Mouse (Mus musculus): ENCODE results near the gene Camkmt.

Camkmt gene

DNA sequence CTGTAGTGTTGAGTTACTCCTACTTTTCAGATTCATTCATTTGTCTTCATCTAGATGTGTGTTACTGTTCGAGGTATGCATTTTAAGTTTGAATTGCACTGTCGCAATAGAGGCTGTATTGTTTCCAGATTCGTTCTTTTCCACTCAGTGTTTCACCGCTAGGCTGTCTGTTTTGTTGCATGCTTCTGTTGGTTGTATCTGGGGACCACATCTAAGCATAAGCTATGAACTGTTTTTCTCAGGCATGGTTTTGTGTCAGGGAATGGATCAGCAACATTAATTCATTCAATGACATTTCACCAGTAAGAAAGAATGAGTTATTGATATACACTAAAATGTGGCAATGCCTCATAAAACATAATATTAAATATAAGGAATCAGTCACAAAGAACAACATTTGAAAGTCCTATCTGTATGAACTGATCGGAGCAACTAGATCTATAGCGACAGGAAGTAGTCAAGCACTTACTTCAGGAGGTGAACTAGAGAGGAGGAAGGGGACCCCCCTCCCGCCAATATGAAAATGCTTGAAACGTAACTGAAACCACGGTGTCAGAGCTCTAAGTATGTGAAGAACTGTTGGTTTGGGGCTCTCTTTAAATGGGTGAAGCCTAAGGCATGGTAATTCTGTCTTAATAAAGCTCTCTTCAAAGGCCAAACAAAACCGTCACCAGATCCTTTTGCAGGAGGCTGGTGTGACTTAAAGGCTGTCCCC lies 80.3 kb downstream of the Camkmt start:
- no peak for DNase-seq (ENCODE audit: low spot score)

DNA sequence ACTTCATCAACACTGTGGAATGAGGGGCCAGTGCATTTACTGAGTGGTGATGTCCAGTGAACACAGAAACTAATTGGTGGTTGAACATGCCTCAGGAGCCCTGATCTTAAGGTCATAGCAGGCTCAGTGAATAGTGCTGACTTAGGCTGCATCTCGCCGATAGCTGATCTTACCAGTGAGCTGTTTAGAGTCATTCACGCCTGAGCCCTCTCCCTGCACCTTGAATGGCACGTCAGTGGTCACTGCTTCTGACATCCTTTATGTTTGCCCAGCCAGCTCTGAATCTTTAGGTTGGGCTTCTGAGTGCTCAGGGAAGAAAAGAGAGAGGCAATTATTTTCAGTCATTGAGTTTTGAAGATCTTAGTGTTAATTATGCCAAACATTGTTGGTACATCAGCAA lies 81.6 kb downstream of the Camkmt start:
- DNase-seq (ENCODE audit: low spot score) = no peak

DNA sequence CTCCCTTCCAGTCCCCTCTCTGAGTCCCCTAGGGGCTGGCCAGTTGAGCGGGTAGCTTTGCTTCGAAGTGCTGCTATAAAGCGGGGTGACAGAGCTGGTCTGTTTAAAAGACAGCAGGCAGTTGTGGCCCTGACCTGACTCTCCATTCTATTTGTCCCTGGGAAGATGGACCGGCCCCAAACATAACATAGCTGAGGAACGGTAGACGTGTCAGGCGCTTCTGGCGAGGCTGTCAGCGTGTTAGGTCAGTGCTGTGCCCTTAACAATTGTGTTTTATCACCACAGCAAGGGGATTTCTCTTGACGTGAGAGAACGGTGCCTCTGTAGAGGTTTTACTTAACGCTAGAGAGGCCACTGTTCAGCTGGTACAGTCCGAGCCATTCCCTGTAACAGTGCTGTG lies 86.9 kb downstream of the Camkmt start:
- no peak for DNase-seq (ENCODE audit: low spot score)

DNA sequence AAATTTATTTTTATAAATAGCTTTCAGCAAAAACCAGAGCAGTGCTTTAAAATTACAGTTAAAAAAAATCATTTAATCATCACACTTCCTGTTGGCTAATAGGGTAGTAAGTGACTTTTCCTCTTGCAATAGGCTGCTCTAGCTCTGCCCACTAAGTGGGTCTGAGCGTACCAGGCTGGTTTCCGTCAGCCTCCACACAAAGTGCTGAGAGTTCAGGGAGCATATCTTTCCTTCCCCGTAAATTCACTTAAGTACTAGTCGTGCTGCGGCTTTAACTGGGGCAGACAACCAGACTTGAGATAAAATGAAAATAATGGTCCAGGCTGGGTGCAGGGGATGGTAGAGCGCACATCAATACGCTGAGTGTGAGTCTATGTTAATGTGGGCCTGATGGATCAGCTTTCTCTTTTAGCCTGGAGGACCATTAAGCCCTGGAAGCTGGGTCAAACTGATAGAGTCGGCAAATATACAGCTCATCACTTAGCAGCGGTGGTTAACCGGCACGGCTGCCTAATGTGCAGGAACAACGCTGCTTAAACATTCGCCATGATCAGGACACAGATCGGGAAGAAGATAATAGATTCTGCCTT lies 90.2 kb downstream of the Camkmt start:
- DNase-seq (ENCODE audit: low spot score) = no peak

DNA sequence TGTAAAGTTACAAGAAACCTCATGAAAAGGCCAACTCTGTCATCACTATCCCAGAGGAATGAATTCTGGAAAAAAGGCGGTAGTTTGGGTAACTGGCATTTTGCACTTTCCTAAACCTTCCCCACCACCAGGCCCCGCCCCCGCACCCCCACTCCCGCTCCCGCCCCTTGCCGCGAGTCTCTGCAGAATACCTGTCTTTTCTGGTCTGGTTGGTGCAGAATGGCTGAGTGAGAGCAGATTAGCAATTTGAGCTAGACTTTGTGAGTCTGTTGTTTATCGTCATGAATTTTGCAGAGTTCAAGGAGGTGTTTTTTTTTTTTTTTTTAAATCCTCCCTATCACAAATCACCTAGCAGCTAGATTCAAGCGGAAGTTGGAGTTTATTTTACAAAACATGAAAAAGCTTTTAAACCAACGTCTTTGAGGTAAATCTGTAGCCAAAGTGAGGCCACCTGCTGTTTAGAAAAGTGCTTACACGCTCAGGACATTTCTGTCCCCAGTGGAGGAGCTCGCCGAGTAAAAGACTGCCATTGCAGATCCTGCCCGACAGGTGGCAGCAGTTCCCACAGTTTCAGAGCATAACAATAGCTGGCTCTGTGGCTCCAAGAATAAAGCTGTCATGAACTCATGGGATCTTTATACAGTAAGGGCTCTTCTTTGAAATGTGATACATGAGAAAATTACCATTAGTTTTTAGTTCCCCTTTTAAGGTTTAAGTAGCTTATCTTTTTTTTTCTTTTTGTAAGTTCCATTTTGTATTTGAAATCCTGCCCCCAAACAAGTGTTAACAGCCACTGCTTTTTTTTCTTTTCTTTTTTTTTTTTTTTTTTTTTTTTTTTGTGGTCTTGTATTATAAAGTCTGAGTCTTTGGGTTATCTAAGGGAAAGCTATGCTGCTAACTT lies 99.1 kb downstream of the Camkmt start:
- peak; percentile 89 for DNase-seq (ENCODE audit: low spot score)

DNA sequence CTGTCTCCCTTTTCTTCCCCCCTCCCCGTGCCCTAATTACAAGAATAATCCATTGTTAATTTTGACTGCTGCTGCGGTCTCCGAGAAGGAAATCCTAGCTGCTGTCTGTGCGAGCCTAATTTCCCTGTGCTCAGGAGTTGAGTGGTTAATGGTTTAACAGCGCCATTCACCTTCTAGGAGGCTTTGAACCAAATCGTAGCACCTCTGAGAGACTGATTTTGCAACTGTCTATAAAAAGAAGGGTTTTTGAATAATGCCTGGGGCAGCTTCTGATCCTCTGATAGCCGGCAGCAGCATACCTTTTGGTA lies 99.7 kb downstream of the Camkmt start:
- DNase-seq (ENCODE audit: low spot score) = no peak

DNA sequence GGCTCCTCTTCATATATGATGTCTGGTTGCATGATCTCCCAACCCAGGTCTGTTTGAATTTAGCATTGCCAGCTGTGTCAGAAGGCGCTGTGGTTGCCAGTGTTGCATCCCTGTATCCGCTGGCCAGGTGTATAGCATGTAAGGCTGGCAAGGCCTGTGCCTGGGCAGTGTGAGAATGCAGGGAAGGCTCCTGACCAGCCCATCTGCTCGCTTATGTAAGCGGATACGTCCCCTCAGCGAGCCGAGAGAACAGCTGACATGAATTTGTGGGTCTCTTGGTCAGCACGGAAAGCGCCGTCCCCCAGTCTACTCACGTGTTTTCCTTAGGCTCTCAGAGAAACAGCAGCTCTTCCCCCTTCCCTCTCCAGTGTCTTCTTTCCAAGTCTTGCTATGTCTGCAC lies 102.9 kb downstream of the Camkmt start:
- DNase-seq (ENCODE audit: low spot score) = no peak

DNA sequence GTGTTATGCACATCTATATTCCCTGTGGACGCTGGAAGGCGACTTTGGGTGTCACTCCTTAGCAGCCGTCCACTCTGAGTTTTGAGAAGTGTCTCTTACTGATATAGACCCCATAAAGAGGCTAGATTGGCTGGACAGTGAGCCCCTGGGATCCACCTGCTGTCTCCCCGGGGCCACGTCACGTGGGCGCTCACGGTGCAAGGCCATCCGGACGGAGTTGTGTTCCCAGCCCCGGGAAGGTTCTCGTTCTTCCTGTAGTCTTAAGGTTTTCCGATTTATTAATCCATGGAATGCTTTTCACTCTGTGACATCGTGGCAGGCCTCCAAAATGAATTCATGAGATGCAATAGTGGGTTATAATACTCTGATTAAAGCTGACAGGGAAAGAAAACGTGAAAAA lies 108.4 kb downstream of the Camkmt start:
- DNase-seq (ENCODE audit: low spot score) = no peak

DNA sequence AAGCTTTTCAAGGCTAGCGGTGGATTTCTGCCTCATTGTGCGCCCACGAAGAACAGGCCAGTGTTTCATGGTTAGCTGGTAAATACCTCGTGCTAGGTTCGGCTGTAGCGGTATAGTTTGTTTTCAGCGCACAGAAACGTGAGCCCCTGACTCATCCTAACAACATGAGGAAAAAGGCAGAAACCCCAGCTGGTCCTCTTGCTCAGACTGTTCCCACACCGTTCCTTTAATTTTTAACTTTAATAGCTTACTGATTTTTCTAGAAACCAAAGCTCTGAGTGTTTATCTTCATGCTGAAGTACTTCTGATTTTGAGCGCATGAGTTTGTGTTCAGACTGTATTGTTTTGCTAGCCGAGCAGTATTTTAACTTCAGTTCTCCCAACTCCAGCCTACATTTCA lies 109.0 kb downstream of the Camkmt start:
- no peak for DNase-seq (ENCODE audit: low spot score)

DNA sequence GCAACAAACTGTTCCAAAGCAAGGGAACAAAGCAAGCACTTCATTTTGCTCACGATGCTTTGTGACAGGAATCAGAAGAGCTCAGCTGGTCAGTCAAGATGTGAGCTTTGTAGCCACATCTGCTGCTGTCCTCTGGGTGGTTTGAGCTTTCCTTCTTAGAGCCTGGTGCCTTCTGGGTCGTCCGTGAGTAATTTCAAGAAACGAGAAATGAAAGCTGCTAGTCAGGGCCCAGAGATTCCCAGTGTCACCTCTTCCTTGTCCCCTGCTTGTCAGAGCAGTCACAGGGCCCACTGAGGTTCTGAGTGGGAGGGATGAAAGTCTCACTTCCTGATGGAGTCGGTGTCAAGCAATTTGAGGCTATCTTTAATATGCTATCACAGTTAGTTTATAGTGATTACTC lies 127.7 kb downstream of the Camkmt start:
- no peak for DNase-seq (ENCODE audit: low spot score)

DNA sequence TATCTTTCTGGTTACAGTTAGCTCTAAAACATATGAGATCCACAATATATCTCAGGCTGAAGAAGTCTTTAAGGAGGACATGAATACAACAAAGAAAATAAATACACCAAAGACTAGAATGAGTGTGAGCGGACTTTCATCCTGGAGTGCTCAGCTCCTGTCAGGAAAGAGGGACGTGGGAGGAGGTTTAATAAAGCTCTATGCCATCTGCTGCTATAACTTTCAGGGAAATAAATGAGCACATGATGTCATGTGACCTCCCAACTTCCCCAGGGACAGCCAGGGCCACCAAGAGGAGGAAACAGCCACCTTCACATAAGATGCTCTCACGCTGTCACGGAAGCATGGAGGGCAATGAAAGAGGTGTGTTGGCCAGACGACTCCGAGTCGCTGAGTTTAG lies 151.8 kb downstream of the Camkmt start:
- DNase-seq (ENCODE audit: low spot score) = no peak

DNA sequence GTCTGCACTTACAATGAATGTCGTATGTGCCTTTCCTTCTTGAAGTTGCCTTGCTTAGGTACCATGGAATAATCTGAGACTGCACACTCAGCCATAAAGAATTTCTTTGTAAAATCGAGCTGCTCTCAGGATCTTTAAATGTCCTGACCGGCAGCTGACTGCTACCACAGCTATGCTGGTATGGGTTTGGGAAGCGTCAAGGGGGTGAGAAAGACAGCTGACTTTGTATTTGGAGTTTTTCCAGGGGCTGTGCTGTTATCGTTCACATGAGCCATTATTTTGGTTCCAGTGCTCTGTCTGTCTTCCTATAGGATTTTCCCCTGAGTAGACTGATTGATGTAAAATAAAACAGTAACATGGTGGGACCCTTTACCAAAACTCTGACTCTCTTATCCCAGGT lies 158.6 kb downstream of the Camkmt start:
- no peak for DNase-seq (ENCODE audit: low spot score)

DNA sequence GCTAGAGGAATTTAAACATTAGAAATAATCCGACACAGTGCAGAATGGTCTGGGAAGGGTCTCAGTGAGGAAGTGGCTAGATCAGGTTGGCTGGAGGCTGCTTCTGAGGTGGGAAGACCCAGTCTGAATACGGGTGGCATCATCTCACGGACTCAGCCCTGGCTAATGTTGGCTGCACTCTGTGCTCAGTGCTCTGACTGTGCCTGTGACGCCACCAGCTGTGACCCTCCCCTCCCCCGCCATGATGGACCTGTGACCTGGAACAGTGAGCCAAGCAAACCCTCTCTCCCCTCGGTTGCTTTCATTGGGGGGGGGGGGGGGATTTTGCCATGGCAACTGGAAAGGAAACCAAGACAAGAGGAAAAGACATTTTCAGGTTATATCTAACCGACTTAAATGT lies 159.4 kb downstream of the Camkmt start:
- DNase-seq (ENCODE audit: low spot score) = no peak

DNA sequence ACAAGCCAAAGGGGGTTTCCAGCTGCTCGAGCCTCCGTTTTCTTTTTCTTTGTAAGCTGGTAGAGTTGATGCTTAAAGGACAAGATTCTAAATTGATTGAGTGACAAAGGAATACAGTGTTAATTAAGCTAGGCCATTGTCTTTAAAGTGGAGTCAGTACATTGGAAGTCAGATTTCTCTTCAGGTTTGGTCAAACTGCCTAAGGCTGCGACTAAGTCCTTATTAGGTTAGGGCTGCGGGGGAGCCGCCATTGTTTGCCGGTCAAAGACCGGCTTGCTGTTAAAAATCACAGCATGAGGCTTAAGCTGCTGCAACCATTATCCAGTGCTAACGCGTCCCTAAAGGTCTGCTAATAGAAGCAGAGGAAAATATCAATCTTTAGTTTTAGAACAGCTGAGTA lies 166.6 kb downstream of the Camkmt start:
- DNase-seq (ENCODE audit: low spot score) = no peak

DNA sequence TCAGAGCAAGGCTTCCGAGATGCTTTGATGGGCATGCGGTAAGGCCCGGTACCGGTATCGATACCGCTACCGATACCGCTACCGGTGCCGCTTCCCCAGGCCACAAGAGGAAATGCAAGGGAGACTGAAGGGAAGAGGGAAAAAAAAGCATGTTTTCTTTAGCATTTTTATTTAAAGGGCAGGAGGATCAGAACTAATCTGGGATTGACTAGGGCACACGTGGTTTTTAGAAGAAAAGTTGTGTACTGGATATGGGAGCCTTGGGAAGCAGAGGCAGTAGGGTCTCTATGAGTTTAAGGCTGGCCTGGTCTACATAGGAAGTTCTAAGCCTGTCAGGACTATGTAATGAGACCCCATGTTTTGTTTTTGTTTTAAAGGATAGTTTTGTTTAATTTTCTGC lies 167.0 kb downstream of the Camkmt start:
- DNase-seq (ENCODE audit: low spot score) = no peak

DNA sequence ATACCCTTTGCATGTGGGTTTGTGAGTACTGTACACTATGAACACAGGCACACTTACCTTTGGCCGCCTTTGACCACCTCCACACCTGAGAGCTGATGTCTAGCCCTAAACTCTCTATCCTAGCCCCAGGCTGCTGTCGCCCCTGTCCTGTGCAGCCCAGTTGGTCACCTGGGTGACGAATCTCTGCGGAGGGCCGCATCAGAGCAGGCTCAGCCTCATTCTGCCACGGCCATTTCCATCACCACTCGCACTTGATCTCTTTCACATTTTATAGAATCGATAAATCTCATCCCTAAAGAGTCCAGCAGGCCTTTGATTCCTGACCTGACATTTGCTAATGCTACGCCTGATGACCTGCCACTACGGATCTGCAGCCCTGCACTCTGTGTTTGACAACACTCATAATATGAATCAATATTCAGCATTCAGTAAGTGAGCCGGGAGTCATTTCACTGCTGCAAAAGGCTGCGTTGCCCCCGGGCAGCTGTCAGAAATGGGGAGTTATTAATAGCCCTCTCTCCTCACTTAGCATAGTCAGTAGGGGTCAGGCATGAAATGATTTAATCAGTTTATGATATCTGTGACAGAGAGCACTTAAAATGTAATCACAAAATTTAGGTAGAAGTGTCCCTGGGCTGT lies 168.5 kb downstream of the Camkmt start:
- DNase-seq (ENCODE audit: low spot score) = no peak

DNA sequence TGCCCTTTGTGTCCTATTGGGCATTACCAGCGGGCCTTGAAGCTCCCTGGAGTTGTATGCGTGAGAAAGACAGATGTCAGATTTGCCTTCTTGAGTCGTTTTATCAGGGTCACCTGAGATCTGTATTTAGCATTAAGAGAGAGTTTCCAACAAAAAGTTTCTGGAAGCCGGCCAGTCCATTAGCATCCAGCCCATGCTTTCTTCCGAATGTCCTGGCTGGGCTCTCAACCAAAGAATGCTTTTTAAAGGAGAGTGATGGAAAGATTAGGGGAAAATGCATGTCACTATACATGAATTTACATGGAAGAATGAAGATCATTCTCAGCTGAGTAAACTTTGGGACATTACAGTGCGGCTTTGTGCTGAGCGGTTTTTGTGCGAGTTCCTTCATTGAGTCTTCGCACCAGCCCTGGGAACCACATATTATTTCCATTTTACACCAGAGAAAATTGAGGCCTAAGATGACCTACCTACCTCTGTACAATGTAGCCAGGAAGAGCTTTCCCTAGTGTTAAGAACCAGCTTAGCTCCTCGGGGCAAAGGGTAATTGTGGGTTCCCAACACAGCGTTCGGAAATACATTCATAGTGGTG lies 176.6 kb downstream of the Camkmt start:
- no peak for DNase-seq (ENCODE audit: low spot score)

DNA sequence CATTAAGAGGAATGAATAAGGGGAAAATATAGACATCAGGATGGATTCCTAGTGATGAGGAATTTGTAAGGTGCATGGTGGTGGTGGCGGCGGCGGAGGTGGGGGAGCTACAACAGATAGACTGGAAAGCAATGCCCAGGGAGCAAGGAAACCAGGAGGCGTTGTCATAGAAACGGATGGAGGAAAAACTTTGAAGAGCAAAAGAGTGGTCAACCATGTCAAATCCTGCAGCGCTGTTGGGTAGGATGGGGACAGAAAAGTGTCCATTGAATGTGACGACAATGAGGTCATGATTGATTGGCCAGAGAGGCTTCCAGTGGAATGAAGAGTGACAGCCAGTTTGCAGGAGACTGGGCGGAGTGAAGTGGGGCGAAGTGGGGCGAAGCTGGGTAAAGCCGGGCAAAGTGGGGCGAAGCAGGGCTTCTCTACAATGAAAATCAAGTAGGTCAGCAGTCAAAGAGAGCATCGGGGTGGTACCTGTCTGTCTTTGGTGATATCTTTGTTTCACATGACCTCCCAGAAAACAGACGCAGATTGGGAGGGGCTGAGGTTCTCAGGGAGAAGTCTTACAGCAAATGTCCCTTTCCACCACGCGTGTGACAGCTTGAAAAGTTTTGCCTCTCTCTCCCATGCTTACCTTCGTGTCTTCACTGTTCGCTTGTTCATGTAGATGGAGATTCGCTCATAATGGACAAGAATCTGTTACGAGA lies 181.3 kb downstream of the Camkmt start:
- DNase-seq (ENCODE audit: low spot score) = no peak

DNA sequence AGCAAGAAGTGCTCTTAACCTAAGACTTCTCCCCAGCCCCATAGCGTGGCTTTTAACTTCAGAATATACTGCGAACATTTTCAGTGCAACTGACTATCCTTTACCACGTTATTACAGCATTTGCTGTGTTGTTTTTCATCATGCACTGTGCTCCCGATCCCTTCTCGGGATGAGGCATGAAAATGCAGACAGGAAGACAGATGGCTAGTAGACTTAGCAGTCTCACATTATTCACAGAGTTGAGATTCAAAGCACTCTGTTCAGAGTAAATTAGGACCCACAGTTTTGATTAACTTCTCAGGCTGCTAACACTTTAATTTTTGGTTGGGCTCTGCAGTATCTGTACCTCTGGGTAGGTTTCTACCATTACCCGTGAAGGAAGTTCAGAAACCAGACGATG lies 189.4 kb downstream of the Camkmt start:
- DNase-seq (ENCODE audit: low spot score) = no peak

DNA sequence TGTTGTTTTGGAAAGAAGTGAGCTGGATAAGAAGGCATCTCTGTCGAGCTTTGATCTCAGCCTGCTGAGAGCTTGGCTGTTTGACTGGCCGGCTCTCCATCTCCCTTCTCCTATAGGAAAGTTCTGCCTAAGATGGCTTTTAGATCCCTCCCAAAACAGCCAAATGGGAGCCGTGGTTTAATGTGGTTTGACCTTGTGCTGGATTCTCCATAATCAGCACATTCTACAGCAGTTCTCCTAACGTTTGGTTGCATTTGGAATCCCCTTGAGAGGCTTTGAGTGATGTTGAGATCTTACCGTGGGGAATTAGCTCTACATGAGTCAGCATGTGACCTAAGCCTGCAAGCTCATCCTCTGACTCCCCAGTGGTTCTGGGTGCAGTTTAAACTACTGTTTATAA lies 192.1 kb downstream of the Camkmt start:
- DNase-seq (ENCODE audit: low spot score) = no peak

DNA sequence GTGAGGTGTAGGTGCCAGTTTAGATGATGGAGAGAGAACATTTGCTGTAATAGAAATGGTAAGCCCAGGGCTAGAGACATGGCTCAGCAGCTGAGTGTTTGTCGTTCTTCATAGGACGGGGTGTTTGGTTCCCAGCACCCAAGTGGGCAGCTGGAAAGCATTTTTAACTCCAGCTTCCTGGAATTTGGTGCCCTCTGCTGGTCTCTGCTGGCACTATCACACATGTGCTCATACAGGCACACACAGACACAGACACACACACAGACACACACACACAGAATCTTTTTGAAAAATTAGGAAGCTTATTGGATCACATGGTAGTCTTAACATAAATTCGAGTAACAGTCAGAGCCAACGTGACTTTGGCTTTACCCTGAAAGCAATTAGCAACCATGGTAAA lies 200.8 kb downstream of the Camkmt start:
- DNase-seq (ENCODE audit: low spot score) = no peak

DNA sequence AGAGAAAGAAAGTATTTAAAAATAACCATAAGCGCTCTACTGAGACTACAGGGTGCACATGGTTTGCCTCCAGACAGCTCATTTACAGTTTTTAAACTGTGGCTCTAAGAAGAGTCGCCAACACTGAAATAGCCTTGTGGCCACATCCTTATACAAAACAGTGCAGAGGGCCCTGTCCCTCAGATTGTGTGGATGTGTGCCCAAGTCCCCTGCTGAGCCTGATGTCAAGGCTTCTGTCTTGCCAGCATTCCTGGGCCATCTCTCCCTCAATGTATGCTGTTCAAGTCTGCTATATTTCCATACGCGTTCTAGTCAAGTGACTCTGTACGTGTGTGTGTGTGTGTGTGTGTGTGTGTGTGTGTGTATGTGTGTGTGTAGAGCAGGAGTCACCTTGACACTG lies 201.2 kb downstream of the Camkmt start:
- DNase-seq (ENCODE audit: low spot score) = no peak
